Mouse (Mus musculus) midbrain, embryonic 13.5 days (tissue): ENCODE results near the gene Timm10b. TPM values are rescaled to one million over a fixed set of nuclear protein-coding genes. Genes with fewer than 3 reads are reported as not detected.

Experiments
- ATAC-seq: fragments of 200-750 bp; cut with Nextera tagmentation; 2 replicates; pipeline ENCODE4 v1.8.0; 2017; ENCODE audit warnings: mild to moderate bottlenecking, moderate TSS enrichment, moderate library complexity
- H3K27ac ChIP-seq: fragments of 300-500 bp; sonication (generic); 2 replicates; pipeline ENCODE4 v1.5.1; 2015; ENCODE audit warnings: inconsistent platforms, mild to moderate bottlenecking, moderate library complexity
- H3K27me3 ChIP-seq: fragments of 300-500 bp; sonication (generic); 2 replicates; pipeline ENCODE4 v1.6.1; 2015; ENCODE audit warnings: mild to moderate bottlenecking, inconsistent platforms
- H3K36me3 ChIP-seq: fragments of 300-500 bp; sonication (generic); 2 replicates; pipeline ENCODE4 v1.6.1; 2015; ENCODE audit warnings: mild to moderate bottlenecking, inconsistent platforms
- H3K4me1 ChIP-seq: fragments of 300-500 bp; sonication (generic); replicated peaks from 2 replicates; pipeline ENCODE4 v1.6.1; 2015; ENCODE audit warnings: inconsistent platforms
- H3K4me2 ChIP-seq: fragments of 300-500 bp; sonication (generic); replicated peaks from 2 replicates; pipeline ENCODE4 v1.6.1; 2015; ENCODE audit warnings: moderate library complexity, mild to moderate bottlenecking, inconsistent platforms
- H3K4me3 ChIP-seq: fragments of 300-500 bp; sonication (generic); replicated peaks from 2 replicates; pipeline ENCODE4 v1.5.1; 2015; ENCODE audit warnings: mild to moderate bottlenecking, inconsistent platforms
- H3K9ac ChIP-seq: fragments of 300-500 bp; sonication (generic); replicated peaks from 2 replicates; pipeline ENCODE4 v1.6.1; 2015; ENCODE audit warnings: mild to moderate bottlenecking, inconsistent platforms
- H3K9me3 ChIP-seq: fragments of 300-500 bp; sonication (generic); 2 replicates; pipeline ENCODE4 v1.6.1; 2016; ENCODE audit warnings: mild to moderate bottlenecking, inconsistent platforms
- WGBS: fragments of 180-500 bp; shearing (Covaris S2); methylation state at CpG from one replicate; pipeline ENCODE4 v1.1.7; 2015; 5-methylcytosine and 5-hydroxymethylcytosine counted together
- polyA plus RNA-seq: library from polyadenylated mRNA; unstranded; fragments of >200 nt; fragmentation: Nextera tagmentation; extraction: Ambion mirVana; gene quantifications from 2 replicates; pipeline ENCODE4 v1.2.1, GENCODE M21; 2015

The Timm10b gene
- polyA plus RNA-seq, 1 experiment from 2014 or later = 146 TPM

GRCm38 (mm10) chr7:105625397-105625796 is 14.5 kb upstream of the Timm10b start:
- Histone ChIP-seq H3K4me1 (peaks cover 21% of the 10 kb centered on the region), H3K36me3 (peaks cover 51% of the 10 kb centered on the region), H3K4me2 (no peak overlapping the region), H3K27ac (no peak overlapping the region), H3K4me3 (no peak overlapping the region), H3K9me3 (no peaks in the 10 kb centered on the region), H3K27me3 (no peaks in the 10 kb centered on the region), H3K9ac (no peak overlapping the region)
- no peak for ATAC-seq
- 84% methylated on average over 6 of the region's 6 CpGs for WGBS

GRCm38 (mm10) chr7:105628633-105629032 is 11.2 kb upstream of the Timm10b start:
- Histone ChIP-seq H3K27me3 (no peaks in the 10 kb centered on the region), H3K9me3 (no peaks in the 10 kb centered on the region), H3K4me3 (no peak overlapping the region), H3K4me2 (no peak overlapping the region; the same call in 1 of the 2 replicates), H3K9ac (0 out of 2 replicates have a peak overlapping the region, but pooled peaks have one; percentile 30), H3K4me1 (peaks cover 46% of the 10 kb centered on the region), H3K36me3 (peaks cover 21% of the 10 kb centered on the region), H3K27ac (peak overlapping the region; percentile 35)
- 16% methylated on average over 3 of the region's 3 CpGs for WGBS
- peak; percentile 38; the same call in 1 of the 2 replicates for ATAC-seq

DNA sequence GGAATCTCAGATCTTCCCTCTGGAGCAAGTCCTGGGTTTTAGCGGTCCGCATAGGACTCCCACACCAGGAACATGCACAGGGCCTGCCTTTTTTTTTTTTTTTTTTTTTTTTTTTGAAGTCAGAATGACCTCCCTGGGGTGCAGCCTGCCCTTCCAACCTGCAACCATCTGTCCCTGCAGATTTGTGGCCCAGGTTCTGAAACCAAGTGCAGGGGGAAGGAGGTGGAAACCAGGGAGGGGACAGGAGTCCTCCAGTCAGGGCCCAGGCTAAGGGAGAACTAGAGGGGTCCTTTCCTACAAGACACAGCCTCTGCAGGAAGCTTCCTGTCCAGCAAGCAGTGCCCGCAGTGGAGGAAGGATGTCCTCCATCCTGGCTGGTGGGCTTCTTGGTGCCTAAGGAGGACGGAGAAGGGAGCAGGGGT is 7.3 kb upstream of the Timm10b start:
- WGBS = 22% methylated on average over 4 of the region's 4 CpGs
- peaks cover 21% of the 10 kb centered on the region for H3K36me3 ChIP-seq
- peak overlapping the region; percentile 83 for H3K4me3 ChIP-seq
- peaks cover 58% of the 10 kb centered on the region for H3K4me1 ChIP-seq
- H3K9me3 ChIP-seq = no peaks in the 10 kb centered on the region
- no peaks in the 10 kb centered on the region for H3K27me3 ChIP-seq
- H3K9ac ChIP-seq = peak overlapping the region; percentile 90
- H3K4me2 ChIP-seq = peak overlapping the region; percentile 80
- peak; percentile 31; the same call in 1 of the 2 replicates for ATAC-seq
- peak overlapping the region; percentile 89 for H3K27ac ChIP-seq

GRCm38 (mm10) chr7:105633127-105633800 is 6.6 kb upstream of the Timm10b start, which contains the start of gene Trim3:
Trim3 (minus strand) TSS chr7:105633571.
- Histone ChIP-seq H3K9ac (peak within 1 kb of the TSS; percentile 90), H3K27me3 (no peaks in the 10 kb centered on the region), H3K36me3 (peaks cover 27% of the 10 kb centered on the region), H3K27ac (peak within 1 kb of the TSS; percentile 89), H3K9me3 (no peaks in the 10 kb centered on the region), H3K4me3 (peak within 1 kb of the TSS; percentile 83), H3K4me2 (peak within 1 kb of the TSS; percentile 80), H3K4me1 (peaks cover 56% of the 10 kb centered on the region)
- ATAC-seq = peak; percentile 88
- 1% methylated on average over 49 of the region's 71 CpGs for WGBS

GRCm38 (mm10) chr7:105633801-105634135 is 6.1 kb upstream of the Timm10b start:
- Histone ChIP-seq H3K4me2 (peak overlapping the region; percentile 80), H3K9me3 (no peaks in the 10 kb centered on the region), H3K4me3 (peak overlapping the region; percentile 83), H3K9ac (peak overlapping the region; percentile 90), H3K27ac (peak overlapping the region; percentile 89), H3K36me3 (peaks cover 27% of the 10 kb centered on the region), H3K4me1 (peaks cover 56% of the 10 kb centered on the region), H3K27me3 (no peaks in the 10 kb centered on the region)
- no peak for ATAC-seq
- 4% methylated on average over 10 of the region's 10 CpGs for WGBS

DNA sequence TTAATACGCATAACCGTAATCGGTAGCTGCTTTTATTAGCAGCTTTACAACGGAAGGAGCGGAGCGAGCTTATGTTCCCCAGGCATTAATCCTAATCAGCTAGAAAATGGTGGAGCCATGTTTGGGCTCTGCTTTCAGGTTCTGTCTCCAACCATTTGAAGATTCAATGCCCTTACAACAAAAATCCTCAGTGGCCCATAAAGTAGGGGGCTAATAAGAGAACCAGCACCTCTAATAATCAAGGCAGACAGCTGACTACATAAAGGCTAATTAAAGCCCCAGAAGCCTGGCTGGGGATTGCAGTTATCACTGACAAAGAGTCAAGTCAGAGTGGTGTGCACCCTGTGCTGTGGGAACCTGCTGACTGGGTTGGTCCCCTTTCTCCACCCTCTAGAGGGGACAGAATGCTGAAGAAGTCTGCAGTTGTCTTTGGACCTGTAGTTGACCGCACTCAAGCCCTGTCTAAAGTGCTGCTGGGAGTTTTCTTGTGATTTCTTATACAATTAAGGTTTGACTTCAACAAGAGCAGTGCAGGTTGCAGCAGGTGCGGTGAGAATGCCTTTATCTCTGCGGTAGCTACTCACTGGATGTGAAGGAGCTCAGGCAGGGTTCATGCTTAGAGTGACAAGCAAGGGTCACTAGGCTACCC is 5.5 kb upstream of the Timm10b start:
- ATAC-seq = no peak
- H3K4me3 ChIP-seq = peak overlapping the region; percentile 83
- peaks cover 27% of the 10 kb centered on the region for H3K36me3 ChIP-seq
- peaks cover 56% of the 10 kb centered on the region for H3K4me1 ChIP-seq
- H3K27me3 ChIP-seq = no peaks in the 10 kb centered on the region
- WGBS = 43% methylated on average over 9 of the region's 9 CpGs
- H3K9ac ChIP-seq = no peak overlapping the region; the same call in 1 of the 2 replicates
- peak overlapping the region; percentile 80 for H3K4me2 ChIP-seq
- no peaks in the 10 kb centered on the region for H3K9me3 ChIP-seq
- H3K27ac ChIP-seq = 0 out of 2 replicates have a peak overlapping the region, but pooled peaks have one; percentile 89

DNA sequence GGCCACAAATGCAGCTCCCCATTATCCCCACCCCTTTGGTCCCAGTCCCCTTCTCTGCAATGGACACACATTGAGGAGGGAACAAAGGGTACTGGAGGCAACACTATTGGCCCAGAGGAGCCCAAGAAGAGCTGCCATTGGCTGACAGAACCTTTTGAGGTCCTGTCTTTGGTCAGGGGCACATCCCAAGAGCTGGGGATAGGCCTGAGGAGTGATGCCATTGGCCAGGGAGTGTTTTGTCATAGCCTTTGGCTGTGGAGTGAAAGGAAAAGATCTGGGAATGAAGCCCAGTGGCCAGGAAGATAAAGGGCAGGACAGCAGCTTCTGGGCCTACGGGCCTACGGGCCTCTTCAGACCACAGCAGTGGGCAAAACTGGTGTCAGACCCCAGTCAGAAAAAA is 4.1 kb upstream of the Timm10b start:
- Histone ChIP-seq H3K4me1 (peaks cover 51% of the 10 kb centered on the region), H3K9me3 (no peaks in the 10 kb centered on the region), H3K9ac (no peak overlapping the region), H3K4me2 (no peak overlapping the region), H3K36me3 (peaks cover 27% of the 10 kb centered on the region), H3K27ac (0 out of 2 replicates have a peak overlapping the region, but pooled peaks have one; percentile 3), H3K27me3 (no peaks in the 10 kb centered on the region), H3K4me3 (no peak overlapping the region)
- WGBS = 97% methylated on average over 2 of the region's 2 CpGs
- ATAC-seq = no peak

DNA sequence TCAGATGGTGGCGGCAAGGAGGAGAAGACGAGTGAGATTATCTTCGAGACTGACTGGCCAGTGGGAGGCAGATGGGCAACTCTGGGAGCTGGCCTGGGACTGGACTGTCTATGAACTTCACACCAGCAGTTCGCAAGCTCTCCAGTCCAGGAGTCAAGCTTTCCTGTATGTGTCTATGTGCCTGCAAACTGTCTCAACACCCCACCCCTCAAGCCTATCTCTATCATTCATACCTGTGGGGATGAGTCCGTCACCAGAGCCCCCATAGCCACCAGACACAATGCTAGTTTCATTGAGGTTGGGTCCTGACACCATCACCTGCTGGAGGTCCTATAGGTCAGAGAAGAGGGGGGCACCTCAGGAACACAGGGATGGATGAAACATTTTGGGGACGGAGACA is 1.1 kb upstream of the Timm10b start:
- WGBS = 94% methylated on average over 6 of the region's 6 CpGs
- Histone ChIP-seq H3K27me3 (no peaks in the 10 kb centered on the region), H3K4me1 (peaks cover 40% of the 10 kb centered on the region), H3K9ac (no peak overlapping the region), H3K9me3 (no peaks in the 10 kb centered on the region), H3K36me3 (peaks cover 34% of the 10 kb centered on the region), H3K27ac (no peak overlapping the region), H3K4me2 (no peak overlapping the region), H3K4me3 (no peak overlapping the region)
- ATAC-seq = no peak

- Histone ChIP-seq H3K4me1 (peaks cover 34% of the 10 kb centered on the region), H3K9me3 (no peaks in the 10 kb centered on the region), H3K27ac (no peak overlapping the region), H3K9ac (peak overlapping the region; percentile 94), H3K36me3 (peaks cover 36% of the 10 kb centered on the region), H3K4me3 (peak overlapping the region; percentile 79), H3K4me2 (peak overlapping the region; percentile 98), H3K27me3 (no peaks in the 10 kb centered on the region)
- 78% methylated on average over 9 of the region's 9 CpGs for WGBS
- ATAC-seq = no peak
Observed at GRCm38 (mm10) chr7:105639304-105639703, 552 bp upstream of the Timm10b start.

- Histone ChIP-seq H3K4me1 (peaks cover 29% of the 10 kb centered on the region), H3K27ac (peak within 1 kb of the TSS; percentile 84), H3K9ac (peak within 1 kb of the TSS; percentile 94), H3K27me3 (no peaks in the 10 kb centered on the region), H3K4me2 (peak within 1 kb of the TSS; percentile 98), H3K4me3 (peak within 1 kb of the TSS; percentile 79), H3K9me3 (no peaks in the 10 kb centered on the region), H3K36me3 (peaks cover 36% of the 10 kb centered on the region)
- ATAC-seq = peak; percentile 97
- under 1% methylated on average over 45 of the region's 45 CpGs for WGBS
Observed at GRCm38 (mm10) chr7:105640233-105640893, 507 bp downstream of the Timm10b start, which contains the start of the genes Arfip2 and Gm45799. Arfip2 (minus strand) TSS chr7:105640416. Gm45799 (plus strand) TSS chr7:105640552.

DNA sequence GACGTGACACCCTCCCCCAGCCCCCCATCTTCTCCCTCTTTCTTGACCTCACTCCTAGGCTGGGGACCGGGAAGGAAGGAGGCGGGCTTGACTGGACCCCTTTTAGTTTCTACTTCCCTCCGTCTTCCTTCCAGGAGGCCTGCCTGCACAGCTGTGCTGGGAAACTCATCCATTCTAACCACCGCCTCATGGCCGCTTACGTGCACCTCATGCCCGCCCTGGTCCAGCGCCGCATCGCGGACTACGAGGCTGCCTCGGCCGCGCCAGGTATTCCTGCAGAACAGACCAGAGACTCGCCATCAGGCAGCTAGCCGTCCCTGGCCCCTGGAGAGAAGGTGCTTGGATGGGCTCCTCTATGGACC is 1.0 kb downstream of the Timm10b start:
- Histone ChIP-seq H3K27me3 (no peaks in the 10 kb centered on the region), H3K4me2 (peak overlapping the region; percentile 98), H3K36me3 (peaks cover 32% of the 10 kb centered on the region), H3K9ac (peak overlapping the region; percentile 87), H3K9me3 (no peaks in the 10 kb centered on the region), H3K4me1 (peaks cover 29% of the 10 kb centered on the region), H3K27ac (peak overlapping the region; percentile 84), H3K4me3 (peak overlapping the region; percentile 79)
- no peak for ATAC-seq
- WGBS = under 1% methylated on average over 15 of the region's 18 CpGs

DNA sequence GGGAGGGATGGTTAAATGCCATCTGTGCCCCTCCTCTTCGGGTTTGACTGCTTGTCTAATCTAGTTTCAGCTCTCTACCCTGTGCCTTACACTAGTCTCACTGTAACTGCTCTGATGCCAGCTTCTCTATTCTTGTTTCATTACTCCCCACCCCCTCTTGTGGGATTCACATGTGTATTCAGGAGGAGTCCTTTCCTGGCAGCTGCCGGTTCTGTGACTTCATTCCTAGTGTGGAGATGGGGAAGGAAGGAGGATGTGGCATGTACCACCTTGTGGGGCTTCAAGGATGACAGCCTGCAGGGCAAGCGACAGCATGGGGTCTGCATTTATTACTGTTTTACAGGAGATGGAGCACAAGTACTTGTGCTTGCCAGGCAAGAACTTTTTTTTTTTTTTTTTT is 2.1 kb downstream of the Timm10b start:
- H3K4me1 ChIP-seq = peaks cover 29% of the 10 kb centered on the region
- H3K27me3 ChIP-seq = no peaks in the 10 kb centered on the region
- 91% methylated on average over 3 of the region's 3 CpGs for WGBS
- H3K9me3 ChIP-seq = no peaks in the 10 kb centered on the region
- H3K4me2 ChIP-seq = peak overlapping the region; percentile 98; the same call in 1 of the 2 replicates
- ATAC-seq = no peak
- 0 out of 2 replicates have a peak overlapping the region, but pooled peaks have one; percentile 87 for H3K9ac ChIP-seq
- no peak overlapping the region for H3K27ac ChIP-seq
- H3K4me3 ChIP-seq = no peak overlapping the region
- H3K36me3 ChIP-seq = peaks cover 21% of the 10 kb centered on the region
